Mouse (Mus musculus) spleen, postnatal 36 days (tissue): Measurements from ENCODE around the gene Sox5.

Experiments used
- DNase-seq, 2 experiments: peaks; one replicate each; pipeline ENCODE4 v3.0.0; 2022; ENCODE audit warnings: low spot score in 2 of 2, mixed read lengths in 1 of 2

Sox5 gene

GRCm38 (mm10) chr6:144329311-144329930 lies 452.4 kb downstream of the Sox5 start:
- no peak for DNase-seq

DNA sequence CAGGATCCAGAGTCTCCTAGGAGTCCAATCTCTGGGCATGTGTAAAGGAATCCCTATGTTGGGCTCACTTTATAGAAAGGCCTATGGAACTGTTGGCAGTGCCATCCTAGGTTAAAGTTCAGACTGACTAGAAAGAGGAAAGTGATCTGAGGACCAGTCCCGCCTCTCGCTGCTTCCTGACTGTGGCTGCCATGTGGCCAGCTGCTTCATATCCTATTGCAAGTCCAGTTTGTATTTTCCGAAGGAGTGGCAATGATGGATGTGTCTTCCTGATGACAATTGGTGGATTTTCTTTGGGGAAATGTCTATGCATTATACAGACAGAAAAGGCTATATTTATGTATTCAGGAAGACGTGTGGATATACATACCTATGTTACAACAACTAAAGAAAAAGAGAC lies 453.0 kb downstream of the Sox5 start:
- DNase-seq: no peak

GRCm38 (mm10) chr6:144326817-144327216 lies 455.0 kb downstream of the Sox5 start:
- DNase-seq: no peak

GRCm38 (mm10) chr6:144323372-144323771 lies 458.4 kb downstream of the Sox5 start:
- no peak for DNase-seq

DNA sequence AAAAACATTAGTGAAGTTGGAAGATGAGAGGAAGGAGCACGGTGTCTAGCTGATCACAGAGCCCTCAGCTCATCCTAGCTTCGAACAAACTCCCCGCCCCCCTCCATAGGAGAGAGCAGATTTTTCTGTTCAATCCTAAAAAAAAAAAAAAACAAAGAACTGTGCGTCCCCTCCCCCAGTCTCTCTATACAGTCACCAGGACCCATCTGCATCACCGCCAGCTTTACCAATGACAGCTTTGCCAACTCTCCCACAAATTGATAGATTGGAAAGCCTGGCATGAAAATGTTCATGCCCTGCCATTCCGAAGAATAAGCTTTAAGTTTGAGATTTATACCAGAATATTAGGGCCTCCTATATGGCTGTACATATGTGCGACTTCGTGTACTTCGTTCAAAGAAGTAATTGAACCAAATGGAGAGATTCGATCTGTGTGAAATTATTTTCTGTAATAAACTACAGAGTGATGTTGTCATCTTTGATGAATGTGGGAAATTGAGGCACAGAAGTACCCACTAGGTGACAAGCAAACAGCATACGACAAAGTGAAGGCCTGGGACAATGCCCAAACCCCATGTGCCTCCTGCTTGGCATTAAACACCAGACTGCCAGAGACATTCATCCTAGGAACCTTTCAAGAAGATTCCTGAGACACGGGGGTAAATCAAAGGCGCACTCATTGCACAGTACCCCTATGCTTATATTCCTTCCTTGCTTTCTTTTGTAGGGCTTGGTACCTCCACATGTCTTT lies 459.3 kb downstream of the Sox5 start:
- DNase-seq: no peak

- DNase-seq: no peak
Measured at GRCm38 (mm10) chr6:144320327-144320726, 461.4 kb downstream of the Sox5 start.

- DNase-seq: no peak
Measured at GRCm38 (mm10) chr6:144319717-144320116, 462.1 kb downstream of the Sox5 start.

- DNase-seq: no peak
Measured at GRCm38 (mm10) chr6:144312781-144313754, 468.7 kb downstream of the Sox5 start.

DNA sequence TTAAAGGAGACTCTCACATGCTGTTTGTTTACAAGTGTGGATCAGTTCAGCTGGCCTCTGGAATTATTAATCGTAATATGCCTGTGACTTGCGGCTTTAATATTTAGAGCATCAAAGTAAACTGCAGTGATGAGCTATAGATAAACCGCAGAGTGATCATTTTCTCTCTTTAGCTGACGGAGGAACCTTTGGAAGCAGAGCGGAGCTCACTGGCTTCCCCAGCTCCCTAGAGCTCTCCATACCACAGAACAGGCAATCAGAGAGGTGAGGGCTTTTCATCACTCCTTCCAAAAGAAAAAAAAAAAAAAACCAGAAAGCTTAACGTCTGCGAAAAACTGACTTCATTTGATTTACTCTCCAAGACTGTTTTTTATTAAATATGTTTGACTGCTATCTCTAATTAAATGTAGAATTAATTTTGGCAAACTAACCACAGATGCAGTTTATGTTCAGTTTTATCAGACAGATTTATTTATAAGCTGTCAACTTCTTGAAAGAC lies 469.4 kb downstream of the Sox5 start:
- DNase-seq: no peak

DNA sequence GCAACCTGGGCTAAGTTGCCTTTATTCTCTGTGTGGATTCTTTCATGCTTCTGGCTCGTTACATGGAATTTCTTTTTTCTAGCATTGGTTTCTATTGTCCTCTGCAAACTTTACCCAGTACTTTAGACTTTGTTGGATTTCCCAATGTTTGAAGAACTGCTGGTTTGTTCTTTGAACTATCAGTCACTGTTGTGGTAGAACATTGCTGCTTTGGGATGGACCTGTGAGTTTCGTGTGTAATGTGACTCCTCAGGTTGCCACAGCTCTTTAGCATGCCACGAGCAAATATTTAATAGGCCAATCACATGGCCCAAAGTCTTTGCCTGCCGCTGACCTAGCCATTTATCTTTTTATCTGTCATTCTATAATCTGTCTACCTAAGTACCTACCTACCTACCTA lies 470.0 kb downstream of the Sox5 start:
- DNase-seq: no peak

DNA sequence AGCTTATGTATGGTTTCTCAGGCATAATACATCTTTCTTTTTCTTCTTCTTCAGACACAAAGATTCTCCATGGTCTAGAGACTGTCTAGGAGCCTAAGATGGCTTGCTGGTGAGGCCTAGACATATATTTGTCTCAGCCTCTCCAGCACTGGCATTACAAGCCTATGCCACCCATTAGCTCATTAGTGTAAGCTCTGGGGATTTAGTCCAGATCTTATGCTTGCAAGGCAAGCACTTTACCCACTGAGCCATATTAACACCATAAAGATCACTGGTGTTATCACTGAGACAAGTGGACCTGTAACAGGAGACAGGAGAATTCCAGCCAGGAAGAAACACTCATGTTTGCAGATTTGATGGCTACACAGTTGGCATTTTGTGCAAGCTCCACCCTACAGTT lies 472.6 kb downstream of the Sox5 start:
- DNase-seq: no peak

DNA sequence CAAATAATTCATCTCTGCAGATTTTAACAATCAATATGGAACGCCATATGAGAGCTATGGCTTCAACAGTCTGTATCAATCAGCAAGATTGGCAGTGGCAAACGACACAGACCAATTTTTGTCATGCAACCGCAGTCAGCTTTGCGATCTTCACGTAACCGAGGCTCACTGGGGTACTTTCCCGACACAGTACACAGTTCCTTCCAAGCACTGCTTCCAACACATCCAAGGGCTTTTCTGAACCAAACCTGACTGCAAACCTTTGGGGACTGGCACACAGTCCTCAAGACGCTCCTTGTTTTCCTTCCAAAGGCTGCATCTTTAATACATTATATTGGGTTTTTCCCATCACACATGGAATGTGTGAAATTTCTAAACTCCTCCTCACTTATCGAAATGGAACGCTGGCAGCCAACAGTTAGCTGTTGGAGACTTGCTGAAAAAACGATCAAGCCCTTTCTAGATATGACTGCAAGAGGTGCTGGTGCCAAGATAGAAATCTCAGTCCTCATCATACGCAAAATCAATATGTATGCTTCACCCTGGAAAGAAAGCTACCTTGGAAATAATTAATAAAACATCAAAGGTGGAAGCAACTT lies 474.1 kb downstream of the Sox5 start:
- DNase-seq: no peak

DNA sequence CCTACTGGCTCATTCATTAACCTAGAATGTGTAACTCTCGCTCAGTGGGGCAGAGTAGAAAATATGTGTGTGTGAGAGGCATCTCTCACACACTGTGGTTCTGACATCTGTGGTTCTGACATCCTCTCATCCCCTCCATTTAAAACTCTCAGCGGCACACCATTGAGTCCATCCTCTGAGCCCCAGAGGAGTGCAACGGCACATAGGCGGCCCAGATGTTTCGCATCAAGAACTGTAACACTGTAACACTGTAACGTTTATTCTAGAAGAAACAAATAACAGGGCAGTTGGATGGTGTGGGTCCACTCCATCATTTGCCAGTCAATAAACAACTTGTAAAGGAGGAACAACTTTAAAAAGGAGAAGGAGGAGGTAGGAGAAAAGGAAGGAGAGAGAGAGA lies 479.0 kb downstream of the Sox5 start:
- DNase-seq: no peak

DNA sequence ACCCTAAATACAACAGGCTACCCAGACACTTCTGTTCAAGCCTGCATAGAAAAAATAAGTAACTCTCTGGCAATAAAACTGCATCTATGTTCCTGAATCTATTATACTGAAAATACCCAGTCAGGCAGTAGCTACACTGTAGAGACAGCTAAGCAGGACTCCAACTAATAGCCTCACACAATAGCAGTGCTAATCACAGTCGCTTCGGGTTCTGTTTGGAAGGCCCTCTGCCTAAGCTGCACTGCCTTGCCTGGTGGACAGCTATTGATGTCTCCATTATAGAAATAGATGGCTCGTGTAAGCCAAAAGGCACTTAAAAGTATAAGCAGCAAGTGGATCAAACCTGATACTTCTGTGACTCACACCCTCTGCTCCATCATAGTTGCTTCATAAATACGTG lies 480.7 kb downstream of the Sox5 start:
- DNase-seq: no peak

GRCm38 (mm10) chr6:144299503-144299858 lies 482.3 kb downstream of the Sox5 start:
- DNase-seq: no peak

DNA sequence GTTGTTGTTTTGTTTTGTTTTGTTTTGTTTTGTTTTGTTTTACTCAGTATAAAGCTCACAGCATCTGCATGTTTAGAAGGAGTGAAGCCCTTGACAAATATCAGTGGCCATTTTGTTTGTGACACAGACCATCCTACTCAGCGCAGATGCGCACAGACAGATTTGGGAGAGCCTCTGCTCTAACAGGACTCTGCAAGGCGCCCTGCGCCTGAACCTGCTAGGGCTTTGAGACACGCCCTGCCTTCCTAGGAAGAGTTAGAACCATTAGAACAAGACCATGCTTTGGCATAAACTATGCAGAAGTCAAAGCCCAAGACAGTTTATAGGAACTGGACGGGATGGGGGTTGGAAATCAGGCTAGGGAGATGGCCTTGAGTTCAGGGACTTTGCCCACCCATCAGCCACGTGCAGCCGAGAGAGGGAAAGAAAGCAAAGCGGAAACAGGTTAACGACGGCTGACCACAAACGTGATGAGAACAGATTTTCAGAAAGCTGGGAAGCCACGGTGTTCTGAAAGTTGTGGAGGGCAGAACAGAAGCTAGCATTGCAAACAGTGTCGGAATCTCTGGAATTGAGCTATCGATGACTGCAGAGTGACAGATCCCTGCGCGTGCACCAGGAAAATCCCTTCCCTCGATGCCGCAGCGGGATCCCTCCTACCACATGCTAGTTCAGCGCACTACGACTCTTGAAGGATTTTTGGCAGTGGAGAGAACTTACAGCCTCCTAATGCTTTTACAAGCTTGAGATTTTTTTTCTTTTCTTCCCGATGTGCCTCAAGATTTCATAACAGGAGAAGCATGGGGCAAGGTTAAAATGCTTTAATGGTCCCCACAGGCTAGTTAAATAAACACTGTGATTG lies 482.9 kb downstream of the Sox5 start:
- DNase-seq: no peak

- no peak for DNase-seq
Measured at GRCm38 (mm10) chr6:144297846-144298245, 483.9 kb downstream of the Sox5 start.

DNA sequence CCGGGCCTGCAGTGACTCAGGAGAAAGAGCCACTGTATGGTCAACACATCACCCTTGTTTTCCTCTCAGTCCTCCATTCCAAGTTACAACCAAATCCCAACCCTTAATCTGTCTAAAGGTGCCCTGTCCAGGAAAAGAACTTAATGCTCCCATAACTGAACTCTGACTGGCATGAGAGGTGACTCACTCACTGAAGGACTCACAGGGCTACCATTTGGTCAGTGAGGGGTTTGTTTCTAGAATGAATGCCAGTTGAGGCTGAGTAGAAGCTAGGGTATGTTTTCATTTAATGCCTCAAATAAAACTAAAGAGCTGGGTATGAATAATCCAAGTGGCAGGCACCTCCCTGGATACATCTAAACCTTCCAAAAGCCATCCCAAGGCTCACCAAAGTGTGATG lies 484.6 kb downstream of the Sox5 start:
- DNase-seq: no peak

DNA sequence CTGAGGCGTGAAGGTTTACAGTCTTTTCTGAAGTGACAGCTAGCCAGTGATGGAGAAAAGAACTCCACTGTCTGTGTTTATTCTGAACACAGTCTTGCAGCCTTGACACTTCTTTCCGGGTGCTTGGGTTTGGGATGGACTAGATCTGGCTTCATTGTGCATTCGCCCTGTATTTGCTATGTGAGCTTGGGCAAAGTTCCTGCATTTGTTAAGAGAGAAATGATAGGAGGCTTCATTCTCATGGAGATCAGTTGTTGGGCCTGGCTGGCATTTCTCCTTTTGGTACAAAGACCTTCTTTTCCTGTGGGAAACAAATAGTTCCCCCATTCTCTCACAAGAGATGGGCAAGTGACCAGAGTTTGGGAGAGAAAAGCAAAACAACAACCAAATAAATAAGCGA lies 490.3 kb downstream of the Sox5 start:
- no peak for DNase-seq

GRCm38 (mm10) chr6:144286122-144286521 lies 495.7 kb downstream of the Sox5 start:
- DNase-seq: no peak

- no peak for DNase-seq
Measured at GRCm38 (mm10) chr6:144283191-144283590, 498.6 kb downstream of the Sox5 start.
